8 mouse cellular contexts compared by ENCODE assay signal in the genomic region with DNA sequence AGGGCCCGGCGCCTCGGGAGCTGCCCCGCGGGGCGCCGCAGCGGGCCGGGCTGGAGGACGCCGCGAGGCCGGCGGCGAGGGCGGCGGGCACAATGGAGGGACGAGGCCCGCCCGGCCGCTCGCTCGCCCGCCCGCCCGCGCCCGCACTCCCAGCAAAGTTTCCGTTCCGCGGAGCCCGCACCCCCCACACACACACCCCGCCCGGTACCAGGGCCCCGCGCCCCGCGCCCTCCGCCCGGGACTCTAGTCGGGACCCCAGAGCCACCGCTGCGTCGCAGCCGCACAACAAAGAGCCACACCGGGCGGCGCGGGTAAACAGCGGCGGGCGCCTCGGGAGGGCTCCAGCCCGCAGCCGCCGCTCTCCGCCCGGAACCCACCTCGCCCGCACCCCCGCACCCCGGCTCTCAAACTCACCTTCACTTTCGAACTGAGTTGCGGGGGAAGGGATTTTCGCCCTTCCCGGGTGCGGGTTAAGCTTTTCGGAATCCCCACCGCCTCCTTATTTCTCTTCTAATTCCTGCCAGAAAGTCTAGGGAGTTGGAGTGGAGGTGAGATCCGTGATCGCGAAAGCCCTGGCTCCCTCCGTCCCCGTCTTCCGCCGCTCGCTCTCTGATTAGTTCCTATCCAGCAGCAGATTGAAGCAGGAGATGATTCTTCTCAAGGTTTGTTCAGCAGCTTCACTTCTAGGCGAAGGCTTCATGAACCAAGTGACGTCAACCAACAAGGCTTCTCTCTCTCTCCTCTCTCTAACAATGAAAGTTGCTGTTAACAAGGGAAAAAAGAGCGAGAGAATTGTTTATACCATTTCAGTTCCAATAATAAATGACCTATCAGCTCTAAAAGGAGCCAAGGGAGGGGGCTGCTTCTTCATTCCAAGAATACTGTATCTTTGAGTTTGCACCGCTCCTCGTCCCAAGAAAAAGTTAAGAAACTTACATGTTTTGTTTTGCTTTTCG.
DNase-seq lines count a peak whose midpoint lies in the region; ATAC-seq and TF ChIP-seq lines count a peak whose summit lies in the region.

No protein-coding gene starts in this region.

- no peak for TF ChIP-seq CTCF in brain, embryonic 14.5 days (IDR thresholded peaks at IDR 0.05; ENCODE audit: borderline replicate concordance, extremely low read depth, insufficient read depth, insufficient read length)
- TF ChIP-seq CTCF in liver, embryonic 14.5 days (IDR thresholded peaks at IDR 0.05; ENCODE audit: low read depth): no peak

- no peaks in the 10 kb centered on the region for H3K9me3 ChIP-seq in heart, embryonic 15.5 days (replicated peaks)
- no peaks in the 10 kb centered on the region for H3K9me3 ChIP-seq in liver, embryonic 14.5 days (ENCODE audit: control insufficient read depth, low read length)
- no peaks in the 10 kb centered on the region for H3K9me3 ChIP-seq in stomach, embryonic 16.5 days (replicated peaks; ENCODE audit: control insufficient read depth, low read length)

- WGBS in heart, embryonic 15.5 days: under 1% methylated on average over 45 of the region's 83 CpGs
- under 1% methylated on average over 63 of the region's 83 CpGs for WGBS in liver, embryonic 14.5 days (ENCODE audit: insufficient replicate concordance)
- WGBS in stomach, embryonic 16.5 days: under 1% methylated on average over 48 of the region's 83 CpGs

- TF ChIP-seq EP300 in liver, embryonic 14.5 days (IDR thresholded peaks at IDR 0.05; ENCODE audit: low read depth): no peak

- peak; percentile 65 for ATAC-seq in erythroid progenitor cell, adult 5-6 weeks (replicated peaks; ENCODE audit: low FRiP score, poor library complexity, severe bottlenecking)
- ATAC-seq in heart, embryonic 15.5 days (replicated peaks; ENCODE audit: insufficient number of reproducible peaks, insufficient read depth, low FRiP score, low read depth): peak; percentile 71
- peak; percentile 80 for ATAC-seq in liver, embryonic 14.5 days (ENCODE audit: insufficient read depth)
- ATAC-seq in stomach, embryonic 16.5 days (ENCODE audit: insufficient read depth, low FRiP score): peak; percentile 83

- H3K36me3 ChIP-seq in heart, embryonic 15.5 days: no peaks in the 10 kb centered on the region
- no peaks in the 10 kb centered on the region for H3K36me3 ChIP-seq in liver, embryonic 14.5 days (replicated peaks; ENCODE audit: control insufficient read depth, insufficient read depth, low read depth)
- H3K36me3 ChIP-seq in stomach, embryonic 16.5 days (ENCODE audit: control insufficient read depth, insufficient read depth, low read length): no peaks in the 10 kb centered on the region

- H3K27ac ChIP-seq in heart, embryonic 15.5 days: peak overlapping the region; percentile 100
- peak overlapping the region; percentile 82 for H3K27ac ChIP-seq in liver, embryonic 14.5 days
- H3K27ac ChIP-seq in stomach, embryonic 16.5 days (ENCODE audit: low read length): peak overlapping the region; percentile 100

- H3K9ac ChIP-seq in heart, embryonic 15.5 days: peak overlapping the region; percentile 99
- H3K9ac ChIP-seq in liver, embryonic 14.5 days (replicated peaks): peak overlapping the region; percentile 90
- H3K9ac ChIP-seq in stomach, embryonic 16.5 days (ENCODE audit: low read length): peak overlapping the region; percentile 100

- H3K4me2 ChIP-seq in heart, embryonic 15.5 days: peak overlapping the region; percentile 63
- H3K4me2 ChIP-seq in liver, embryonic 14.5 days (ENCODE audit: low read depth): peak overlapping the region; percentile 89
- H3K4me2 ChIP-seq in stomach, embryonic 16.5 days (ENCODE audit: low read depth, low read length): peak overlapping the region; percentile 64

- DNase-seq in CD4-positive, CD25-positive, alpha-beta regulatory T cell, adult 2 months (ENCODE audit: low read depth, low spot score): peak; percentile 72
- DNase-seq in brain, embryonic 14.5 days (ENCODE audit: low read depth): peak; percentile 91
- DNase-seq in kidney, postnatal 10 days: peak; percentile 77
- peak; percentile 46 to 61 (median 50) for DNase-seq in liver, embryonic 14.5 days (ENCODE audit: low read depth in 3 of 3, low spot score in 3 of 3)
- DNase-seq in neural tube, embryonic 10.5 days (ENCODE audit: extremely low spot score, low spot score): peak; percentile 84

- peak; percentile 17; the same call in 1 of the 2 replicates for TF ChIP-seq POLR2A in brain, embryonic 14.5 days (IDR thresholded peaks at IDR 0.05; ENCODE audit: borderline replicate concordance, extremely low read depth, insufficient read depth, insufficient read length, poor library complexity, severe bottlenecking)

- no peaks in the 10 kb centered on the region for H3K27me3 ChIP-seq in heart, embryonic 15.5 days
- no peaks in the 10 kb centered on the region for H3K27me3 ChIP-seq in liver, embryonic 14.5 days (ENCODE audit: control insufficient read depth, insufficient read depth, low read length)
- no peaks in the 10 kb centered on the region for H3K27me3 ChIP-seq in stomach, embryonic 16.5 days (ENCODE audit: control insufficient read depth, insufficient read depth, low read length)

- peak overlapping the region; percentile 97 for H3K4me3 ChIP-seq in heart, embryonic 15.5 days
- H3K4me3 ChIP-seq in liver, embryonic 14.5 days (ENCODE audit: insufficient read depth in 1 of 2, low read depth in 2 of 2, low read length in 2 of 2): peak overlapping the region; percentile 75 to 84
- peak overlapping the region; percentile 83 for H3K4me3 ChIP-seq in stomach, embryonic 16.5 days (replicated peaks; ENCODE audit: low read length)

- peaks cover 10% of the 10 kb centered on the region for H3K4me1 ChIP-seq in heart, embryonic 15.5 days (replicated peaks)
- peaks cover 6 to 11% of the 10 kb centered on the region in 2 experiments for H3K4me1 ChIP-seq in liver, embryonic 14.5 days (replicated peaks; ENCODE audit: control insufficient read depth in 2 of 2, insufficient read depth in 2 of 2, low read length in 1 of 2)
- H3K4me1 ChIP-seq in stomach, embryonic 16.5 days (ENCODE audit: control insufficient read depth, insufficient read depth, low read length): peaks cover 12% of the 10 kb centered on the region

Comparison
In these comparisons a context has a peak if more than half of its experiments do, and no peak if none do; other contexts are left out.
1. Peak in every context shown above with its lines: DNase-seq, ATAC-seq, H3K4me3 ChIP-seq and H3K27ac ChIP-seq.